Mouse (Mus musculus): ENCODE data around the gene Cd200r3.

Gene Cd200r3

DNA sequence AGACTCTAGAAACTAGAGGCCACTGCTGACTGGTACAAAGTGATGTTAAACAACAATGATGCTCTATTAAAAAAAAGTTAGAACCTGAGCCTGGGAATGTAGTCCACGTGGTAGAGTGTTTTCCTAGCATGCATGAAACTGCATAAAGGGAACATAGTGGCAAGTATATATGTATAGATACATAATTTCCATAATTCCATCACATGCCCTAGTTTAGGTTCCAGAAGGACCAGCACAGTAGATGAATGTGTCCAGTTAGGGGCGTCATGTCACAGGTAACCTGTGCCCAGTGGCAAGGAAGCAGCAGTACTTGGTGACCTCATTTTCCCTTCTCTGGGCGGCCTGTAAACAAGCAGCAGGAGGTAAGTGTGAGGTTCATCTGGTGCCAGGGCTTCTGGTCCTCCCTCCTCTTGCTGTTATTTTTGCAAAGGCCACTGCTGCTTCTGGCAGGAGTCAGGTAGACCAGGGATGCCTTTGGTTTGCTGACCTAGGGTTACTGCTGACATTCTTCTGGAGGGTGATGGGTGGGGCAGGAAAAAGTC lies 35.9 kb downstream of the Cd200r3 start:
- TF ChIP-seq GATA4 (IDR thresholded peaks at IDR 0.05; ENCODE audit: insufficient replicate concordance, low read length) = no peak

DNA sequence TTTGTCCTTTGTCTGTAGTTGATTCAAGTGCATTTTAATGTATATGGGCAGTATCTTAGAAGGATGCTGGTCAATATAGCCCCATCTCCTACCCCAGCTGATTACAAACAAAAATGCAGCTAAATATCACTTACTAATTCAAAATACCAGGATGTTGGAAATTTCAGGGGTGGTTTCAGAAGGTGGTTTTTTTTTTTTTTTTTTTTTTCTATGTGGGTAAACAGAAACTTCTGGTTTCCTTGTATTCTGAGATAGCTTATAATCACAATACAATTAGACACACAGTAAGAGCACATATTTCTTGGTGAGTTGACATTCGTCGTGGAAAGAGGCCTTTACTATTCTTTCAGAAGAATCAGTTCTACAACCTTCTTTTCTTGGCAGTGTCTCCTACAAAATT lies 39.5 kb downstream of the Cd200r3 start:
- no peak for TF ChIP-seq GATA4 (IDR thresholded peaks at IDR 0.05; ENCODE audit: insufficient replicate concordance, low read length)

GRCm38 (mm10) chr16:44983379-44984060 lies 40.0 kb downstream of the Cd200r3 start:
- TF ChIP-seq GATA4 (IDR thresholded peaks at IDR 0.05; ENCODE audit: insufficient replicate concordance, low read length) = no peak

- peak; percentile 54; the same call in 1 of the 2 replicates for TF ChIP-seq GATA4 (IDR thresholded peaks at IDR 0.05; ENCODE audit: insufficient replicate concordance, low read length)
These were observed 40.6 kb downstream of the Cd200r3 start for GRCm38 (mm10) chr16:44984111-44984510.

- no peak for TF ChIP-seq GATA4 (IDR thresholded peaks at IDR 0.05; ENCODE audit: insufficient replicate concordance, low read length)
These were observed 41.4 kb downstream of the Cd200r3 start for GRCm38 (mm10) chr16:44984925-44985324.

GRCm38 (mm10) chr16:44986029-44986428 lies 42.6 kb downstream of the Cd200r3 start:
- no peak for TF ChIP-seq GATA4 (IDR thresholded peaks at IDR 0.05; ENCODE audit: insufficient replicate concordance, low read length)

GRCm38 (mm10) chr16:44988667-44989357 lies 45.3 kb downstream of the Cd200r3 start:
- TF ChIP-seq GATA4 (IDR thresholded peaks at IDR 0.05; ENCODE audit: insufficient replicate concordance, low read length) = no peak

- no peak for TF ChIP-seq GATA4 (IDR thresholded peaks at IDR 0.05; ENCODE audit: insufficient replicate concordance, low read length)
These were observed 50.0 kb downstream of the Cd200r3 start for GRCm38 (mm10) chr16:44993319-44994019.

GRCm38 (mm10) chr16:44994206-44994953 lies 50.9 kb downstream of the Cd200r3 start:
- no peak for TF ChIP-seq GATA4 (IDR thresholded peaks at IDR 0.05; ENCODE audit: insufficient replicate concordance, low read length)

DNA sequence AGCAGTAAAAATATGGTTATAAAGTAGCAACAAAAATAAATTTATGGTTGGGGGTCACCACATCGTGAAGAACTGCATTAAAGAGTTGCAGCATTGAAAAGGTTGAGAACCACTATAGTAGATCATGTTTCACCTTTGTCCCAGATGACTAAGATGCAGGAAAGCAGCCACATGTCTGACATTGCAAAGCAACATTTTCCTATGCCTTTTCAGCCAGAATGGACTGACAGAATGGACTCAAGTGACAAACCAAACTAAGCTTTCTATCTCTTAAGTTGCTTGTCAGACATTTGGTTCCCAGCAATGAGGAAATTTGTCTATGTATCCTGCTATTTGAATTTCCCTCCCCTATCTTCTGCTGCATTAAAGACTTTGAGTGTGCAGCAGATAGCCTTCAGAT lies 51.6 kb downstream of the Cd200r3 start:
- TF ChIP-seq GATA4 (IDR thresholded peaks at IDR 0.05; ENCODE audit: insufficient replicate concordance, low read length) = no peak

GRCm38 (mm10) chr16:44996701-44997100 lies 53.2 kb downstream of the Cd200r3 start:
- TF ChIP-seq GATA4 (IDR thresholded peaks at IDR 0.05; ENCODE audit: insufficient replicate concordance, low read length) = no peak

GRCm38 (mm10) chr16:44999537-44999936 lies 56.1 kb downstream of the Cd200r3 start:
- no peak for TF ChIP-seq GATA4 (IDR thresholded peaks at IDR 0.05; ENCODE audit: insufficient replicate concordance, low read length)

- no peak for TF ChIP-seq GATA4 (IDR thresholded peaks at IDR 0.05; ENCODE audit: insufficient replicate concordance, low read length)
These were observed 61.0 kb downstream of the Cd200r3 start for GRCm38 (mm10) chr16:45004443-45004842.

GRCm38 (mm10) chr16:45005280-45005679 lies 61.8 kb downstream of the Cd200r3 start:
- TF ChIP-seq GATA4 (IDR thresholded peaks at IDR 0.05; ENCODE audit: insufficient replicate concordance, low read length) = no peak

GRCm38 (mm10) chr16:45006971-45007370 lies 63.5 kb downstream of the Cd200r3 start:
- TF ChIP-seq GATA4 (IDR thresholded peaks at IDR 0.05; ENCODE audit: insufficient replicate concordance, low read length) = no peak

Measured in liver, adult (tissue).